ENCODE assay signal across 17 mouse cellular contexts in the genomic region with DNA sequence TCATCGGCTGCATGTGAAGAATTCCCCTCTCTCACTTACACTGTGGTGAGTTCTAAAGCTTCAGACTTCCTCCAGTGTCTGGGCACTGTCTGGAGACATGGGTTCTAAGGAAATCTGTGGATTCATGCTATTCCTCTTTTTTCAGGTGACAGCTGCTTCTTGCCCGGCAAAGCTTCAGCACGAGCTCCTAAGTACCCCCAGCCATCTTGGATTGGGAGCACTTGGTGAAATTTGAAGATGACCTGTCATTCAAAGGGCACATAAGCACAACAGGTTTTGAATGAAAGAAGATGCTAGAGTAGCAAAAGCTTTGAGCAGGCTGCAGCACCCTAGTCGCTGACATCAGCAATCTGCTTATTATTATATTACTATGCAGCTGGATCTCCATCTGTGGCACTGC.
"Had no signal": no experiment of that assay in that cellular context is flagged by ENCODE, and none has a peak within 500 bp of the region (broad histone marks: within the 10 kb centered on the region; RNA-seq: fewer than 3 reads in every experiment).

No protein-coding gene starts in this region.

- H3K27me3 ChIP-seq: lung, embryonic 15.5 days; megakaryocyte, embryonic 14.5 days; midbrain, embryonic 13.5 days; midbrain, embryonic 15.5 days; neural tube, embryonic 12.5 days; stomach, embryonic 15.5 days had no signal

- H3K4me3 ChIP-seq: lung, embryonic 15.5 days; megakaryocyte, embryonic 14.5 days; midbrain, embryonic 13.5 days; midbrain, embryonic 15.5 days; neural tube, embryonic 12.5 days; stomach, embryonic 15.5 days had no signal

- H3K4me2 ChIP-seq: lung, embryonic 15.5 days; midbrain, embryonic 13.5 days; midbrain, embryonic 15.5 days; neural tube, embryonic 12.5 days; stomach, embryonic 15.5 days had no signal

- H3K27ac ChIP-seq: lung, embryonic 15.5 days; macrophage; midbrain, embryonic 13.5 days; midbrain, embryonic 15.5 days; neural tube, embryonic 12.5 days; stomach, embryonic 15.5 days; stomach, postnatal 0 days had no signal

- DNase-seq: liver, postnatal 0 days; lung, adult 2 months; lung, postnatal 14 days; lung, postnatal 36 days; right cerebral cortex, postnatal 14 days; thymus, adult 2 months; thymus, postnatal 25 days; thymus, postnatal 4 days had no signal

- ATAC-seq: liver, postnatal 0 days; lung, postnatal 0 days; midbrain, embryonic 13.5 days; midbrain, embryonic 15.5 days had no signal

- H3K9me3 ChIP-seq: lung, embryonic 15.5 days; midbrain, embryonic 13.5 days; midbrain, embryonic 15.5 days; neural tube, embryonic 12.5 days; stomach, embryonic 15.5 days had no signal

- H3K36me3 ChIP-seq: lung, embryonic 15.5 days; midbrain, embryonic 13.5 days; midbrain, embryonic 15.5 days; neural tube, embryonic 12.5 days; stomach, embryonic 15.5 days had no signal

- H3K4me1 ChIP-seq: lung, embryonic 15.5 days; megakaryocyte, embryonic 14.5 days; midbrain, embryonic 13.5 days; midbrain, embryonic 15.5 days; neural tube, embryonic 12.5 days; stomach, embryonic 15.5 days had no signal

- H3K9ac ChIP-seq: liver, postnatal 0 days; lung, embryonic 15.5 days; midbrain, embryonic 13.5 days; midbrain, embryonic 15.5 days; neural tube, embryonic 12.5 days; stomach, embryonic 15.5 days had no signal
